Mouse (Mus musculus) olfactory bulb, adult 2 months (tissue): Measurements from ENCODE around the gene Eid3. TPM values are rescaled to one million over a fixed set of nuclear protein-coding genes. Genes with fewer than 3 reads are reported as not detected.
A peak's percentile ranks its signal among the peaks of the same experiment; 100 is the strongest.

Experiments
- H3K27ac ChIP-seq: fragments of 200-500 bp; 2 replicates; pipeline ENCODE4 v1.5.1; 2012; ENCODE audit warnings: low read depth, low read length; ENCODE audit not compliant: insufficient read depth
- H3K4me1 ChIP-seq: fragments of 200-500 bp; 2 replicates; pipeline ENCODE4 v1.6.1; 2012; ENCODE audit warnings: low read length; ENCODE audit not compliant: control insufficient read depth, insufficient read depth
- H3K4me3 ChIP-seq: fragments of 200-500 bp; 2 replicates; pipeline ENCODE4 v1.5.1; 2012; ENCODE audit warnings: mild to moderate bottlenecking, low read depth, low read length, moderate library complexity; ENCODE audit not compliant: insufficient read depth
- CTCF ChIP-seq: fragments of 200-500 bp; IDR thresholded peaks from 2 replicates; pipeline ENCODE4 v1.5.1; 2012; ENCODE audit warnings: low read depth, mild to moderate bottlenecking, low read length, moderate library complexity; ENCODE audit not compliant: insufficient read depth
- POLR2A ChIP-seq: fragments of 200-500 bp; IDR thresholded peaks from 2 replicates; pipeline ENCODE4 v1.6.1; 2012; ENCODE audit warnings: mild to moderate bottlenecking, low read depth, low read length, moderate library complexity; ENCODE audit not compliant: insufficient read depth
- WGBS: fragments of 180-500 bp; shearing (Covaris S2); methylation state at CpG from one replicate; pipeline ENCODE4 v1.1.7; 2018; 5-methylcytosine and 5-hydroxymethylcytosine counted together
- polyA plus RNA-seq: library from polyadenylated mRNA; stranded (reverse); fragments of >200 nt; gene quantifications from 2 replicates; pipeline ENCODE4 v1.2.4, GENCODE M21; 2012; ENCODE audit warnings: low replicate concordance; ENCODE audit not compliant: missing spikeins, insufficient read depth, insufficient read length

Gene Eid3
- polyA plus RNA-seq, 1 experiment: not detected

DNA sequence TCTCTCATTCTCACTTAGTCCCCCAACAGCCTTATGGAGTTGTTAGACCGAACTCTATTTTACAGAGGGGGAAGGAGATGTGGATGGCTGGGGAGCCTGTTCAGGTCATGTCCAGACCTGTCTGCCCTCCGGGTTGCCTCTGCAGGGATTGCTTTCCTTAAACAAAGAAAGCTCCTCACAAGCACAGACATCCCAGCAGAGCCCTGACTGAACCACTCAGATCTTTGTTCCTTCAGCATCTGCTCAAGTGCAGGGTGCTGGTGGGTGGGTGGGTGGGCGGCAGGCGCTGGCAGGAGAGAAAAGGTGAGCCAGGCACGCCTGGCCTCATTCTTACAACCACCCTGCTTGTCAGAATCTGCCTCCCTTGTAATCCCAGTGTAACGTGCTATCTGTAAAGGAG lies 22.3 kb upstream of the Eid3 start:
- no peak overlapping the region for H3K4me3 ChIP-seq
- WGBS: 49% methylated on average over 6 of the region's 6 CpGs

GRCm38 (mm10) chr10:82844731-82845130 lies 21.7 kb upstream of the Eid3 start:
- TF ChIP-seq POLR2A (no peak), CTCF (no peak)
- Histone ChIP-seq H3K27ac (no peak overlapping the region), H3K4me3 (no peak overlapping the region), H3K4me1 (no peaks in the 10 kb centered on the region)
- WGBS: 81% methylated on average over 7 of the region's 8 CpGs

More for the DNA sequence above, 22.3 kb upstream of the Eid3 start:
- Histone ChIP-seq H3K27ac (no peak overlapping the region), H3K4me1 (no peaks in the 10 kb centered on the region)
- TF ChIP-seq POLR2A: no peak
- no peak for TF ChIP-seq CTCF

DNA sequence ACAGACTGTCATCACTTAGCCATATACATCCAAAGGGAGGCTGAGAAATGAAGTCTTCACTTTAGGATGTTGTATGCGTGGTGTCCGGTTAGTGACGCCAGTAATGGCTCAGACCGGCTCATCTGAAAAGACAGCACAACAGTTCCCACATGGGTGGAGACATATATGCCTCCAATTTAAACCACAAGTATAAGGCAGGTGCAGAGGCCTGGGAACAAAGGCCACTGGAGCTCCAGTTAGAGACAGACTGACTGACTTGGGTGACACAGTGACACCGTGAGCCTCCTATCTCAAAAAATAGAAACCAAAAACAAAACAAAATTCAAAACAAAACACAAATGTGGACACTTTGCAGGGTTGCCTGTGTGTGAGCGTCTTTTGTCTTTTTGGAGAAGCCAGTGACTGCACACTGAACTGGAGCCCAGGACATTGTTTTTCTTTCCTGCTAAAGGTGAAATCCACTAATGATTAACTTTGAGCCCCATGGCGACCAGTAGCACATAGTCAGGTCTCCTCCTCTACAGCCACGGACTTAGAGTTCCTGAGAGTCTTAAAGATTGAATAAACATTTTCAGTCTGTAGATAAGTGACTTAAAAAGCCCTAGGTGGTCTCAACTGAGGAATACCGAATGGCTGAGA lies 18.5 kb upstream of the Eid3 start:
- 90% methylated on average over 9 of the region's 9 CpGs for WGBS
- no peak overlapping the region for H3K4me3 ChIP-seq

GRCm38 (mm10) chr10:82849686-82850353 lies 16.6 kb upstream of the Eid3 start:
- TF ChIP-seq CTCF (no peak), POLR2A (no peak)
- Histone ChIP-seq H3K27ac (no peak overlapping the region), H3K4me1 (peaks cover 10% of the 10 kb centered on the region; the same call in 1 of the 2 replicates), H3K4me3 (no peak overlapping the region)
- 66% methylated on average over 16 of the region's 16 CpGs for WGBS

More for the DNA sequence above, 18.5 kb upstream of the Eid3 start:
- H3K4me1 ChIP-seq: 0 out of 2 replicates have a peak, but pooled peaks cover 7% of the 10 kb centered on the region
- TF ChIP-seq POLR2A (no peak), CTCF (no peak)
- no peak overlapping the region for H3K27ac ChIP-seq

- no peak for TF ChIP-seq POLR2A
- TF ChIP-seq CTCF: no peak
- peaks cover 10% of the 10 kb centered on the region; the same call in 1 of the 2 replicates for H3K4me1 ChIP-seq
- H3K4me3 ChIP-seq: no peak overlapping the region
- no peak overlapping the region for H3K27ac ChIP-seq
- WGBS: 86% methylated on average over 5 of the region's 5 CpGs
Observed at GRCm38 (mm10) chr10:82850354-82850752, 16.1 kb upstream of the Eid3 start.

DNA sequence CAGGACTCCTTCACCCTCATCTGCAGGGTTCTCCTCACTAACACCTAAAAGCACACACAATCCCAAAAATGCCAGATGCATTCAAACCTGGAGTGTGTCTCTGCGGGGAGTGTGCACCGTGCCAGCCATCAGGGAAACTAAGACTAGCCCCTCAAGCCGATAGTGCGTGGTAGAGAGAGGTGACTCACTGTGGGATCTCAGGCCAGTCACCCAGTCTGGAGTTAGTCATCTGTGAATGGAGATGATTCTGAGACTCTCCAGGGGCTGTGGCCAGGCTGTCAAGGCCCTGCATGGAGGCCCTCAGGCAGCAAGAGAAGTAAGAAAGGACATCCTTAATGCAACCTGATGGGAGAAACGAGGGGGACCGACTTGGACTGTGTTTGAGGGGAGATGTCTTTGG lies 14.7 kb upstream of the Eid3 start:
- Histone ChIP-seq H3K4me1 (peaks cover 10% of the 10 kb centered on the region; the same call in 1 of the 2 replicates), H3K27ac (no peak overlapping the region), H3K4me3 (no peak overlapping the region)
- TF ChIP-seq POLR2A: no peak
- no peak for TF ChIP-seq CTCF
- 74% methylated on average over 6 of the region's 6 CpGs for WGBS

GRCm38 (mm10) chr10:82858032-82858680 lies 8.3 kb upstream of the Eid3 start:
- WGBS: 64% methylated on average over 10 of the region's 10 CpGs
- no peak for TF ChIP-seq CTCF
- no peak for TF ChIP-seq POLR2A
- H3K4me1 ChIP-seq: peaks cover 7% of the 10 kb centered on the region
- H3K4me3 ChIP-seq: no peak overlapping the region
- no peak overlapping the region for H3K27ac ChIP-seq

GRCm38 (mm10) chr10:82858691-82859532 lies 7.5 kb upstream of the Eid3 start:
- peaks cover 11% of the 10 kb centered on the region for H3K4me1 ChIP-seq
- peak overlapping the region; percentile 66 for H3K27ac ChIP-seq
- TF ChIP-seq POLR2A (peak; percentile 93), CTCF (no peak)
- WGBS: under 1% methylated on average over 49 of the region's 49 CpGs
- peak overlapping the region; percentile 79 for H3K4me3 ChIP-seq
